ENCODE assay signal across 8 mouse cellular contexts in genomic region chr17:87351241-87352105, GRCm38 (mm10).
DNase-seq lines count a peak whose midpoint lies in the region; ATAC-seq lines count a peak whose summit lies in the region.

No protein-coding gene starts in this region.

- H3K9me3 ChIP-seq in midbrain, embryonic 14.5 days (ENCODE audit: control insufficient read depth, low read length) = no peaks in the 10 kb centered on the region
- H3K9me3 ChIP-seq in midbrain, embryonic 15.5 days = no peaks in the 10 kb centered on the region
- no peaks in the 10 kb centered on the region for H3K9me3 ChIP-seq in intestine, embryonic 14.5 days (ENCODE audit: control insufficient read depth, low read length)

- H3K36me3 ChIP-seq in midbrain, embryonic 14.5 days (ENCODE audit: control insufficient read depth, insufficient read depth, low read length) = no peaks in the 10 kb centered on the region
- H3K36me3 ChIP-seq in midbrain, embryonic 15.5 days (replicated peaks) = no peaks in the 10 kb centered on the region
- H3K36me3 ChIP-seq in intestine, embryonic 14.5 days (ENCODE audit: control insufficient read depth, insufficient read depth, low read length) = no peaks in the 10 kb centered on the region

- DNase-seq in midbrain, embryonic 14.5 days = peak; percentile 35
- DNase-seq in gastrocnemius, postnatal 36 days = peak; percentile 73 to 77
- DNase-seq in intestine, embryonic 14.5 days (ENCODE audit: low spot score) = peak; percentile 67
- DNase-seq in lung, postnatal 10 days = peak; percentile 61
- no peak for DNase-seq in left cerebral cortex, adult 8-10 months (ENCODE audit: low spot score in 2 of 2)
- no peak for DNase-seq in right cerebral cortex, postnatal 14 days
- DNase-seq in thymus, postnatal 4 days = no peak

- peaks cover 24% of the 10 kb centered on the region for H3K4me1 ChIP-seq in midbrain, embryonic 14.5 days (ENCODE audit: control insufficient read depth, insufficient read depth, low read length)
- H3K4me1 ChIP-seq in midbrain, embryonic 15.5 days = peaks cover 26% of the 10 kb centered on the region
- H3K4me1 ChIP-seq in intestine, embryonic 14.5 days (replicated peaks; ENCODE audit: control insufficient read depth, insufficient read depth, low read length) = peaks cover 39% of the 10 kb centered on the region

- no peak overlapping the region for H3K9ac ChIP-seq in midbrain, embryonic 14.5 days (replicated peaks; ENCODE audit: low read length)
- no peak overlapping the region for H3K9ac ChIP-seq in midbrain, embryonic 15.5 days
- no peak overlapping the region for H3K9ac ChIP-seq in intestine, embryonic 14.5 days (ENCODE audit: low read length)

- H3K27me3 ChIP-seq in midbrain, embryonic 14.5 days (ENCODE audit: control insufficient read depth, insufficient read depth, low read length) = no peaks in the 10 kb centered on the region
- H3K27me3 ChIP-seq in midbrain, embryonic 15.5 days (replicated peaks) = no peaks in the 10 kb centered on the region
- H3K27me3 ChIP-seq in intestine, embryonic 14.5 days (replicated peaks; ENCODE audit: control insufficient read depth, insufficient read depth, low read length) = no peaks in the 10 kb centered on the region

- no peak for ATAC-seq in midbrain, embryonic 14.5 days (ENCODE audit: low FRiP score, low TSS enrichment)
- no peak for ATAC-seq in midbrain, embryonic 15.5 days (replicated peaks)
- ATAC-seq in intestine, embryonic 14.5 days (replicated peaks; ENCODE audit: low FRiP score, low TSS enrichment, low read depth) = no peak; the same call in 1 of the 2 replicates

- no peak overlapping the region for H3K4me2 ChIP-seq in midbrain, embryonic 14.5 days (ENCODE audit: low read length)
- H3K4me2 ChIP-seq in midbrain, embryonic 15.5 days = no peak overlapping the region
- no peak overlapping the region for H3K4me2 ChIP-seq in intestine, embryonic 14.5 days (ENCODE audit: low read length)

- H3K4me3 ChIP-seq in midbrain, embryonic 14.5 days (replicated peaks; ENCODE audit: low read depth, low read length) = no peak overlapping the region
- no peak overlapping the region for H3K4me3 ChIP-seq in midbrain, embryonic 15.5 days
- no peak overlapping the region for H3K4me3 ChIP-seq in intestine, embryonic 14.5 days (ENCODE audit: low read depth, low read length)

- intact Hi-C loops in gastrocnemius, postnatal 36 days (cut with DNase I) = loop anchor here (2.0 kb wide), 1 partner anchor 25 kb away; no protein-coding TSS in a partner anchor

- H3K27ac ChIP-seq in midbrain, embryonic 14.5 days (replicated peaks; ENCODE audit: low read depth, low read length) = no peak overlapping the region
- no peak overlapping the region for H3K27ac ChIP-seq in midbrain, embryonic 15.5 days
- peak overlapping the region; percentile 75 for H3K27ac ChIP-seq in intestine, embryonic 14.5 days (ENCODE audit: low read depth)

- WGBS in midbrain, embryonic 14.5 days = 32% methylated on average over 20 of the region's 20 CpGs
- 27% methylated on average over 20 of the region's 20 CpGs for WGBS in midbrain, embryonic 15.5 days
- WGBS in intestine, embryonic 14.5 days = 28% methylated on average over 20 of the region's 20 CpGs

Comparison
In these comparisons a context has a peak if more than half of its experiments do, and no peak if none do; other contexts are left out.
1. DNase-seq: peak in midbrain, embryonic 14.5 days (single experiment), gastrocnemius, postnatal 36 days (2 of 2), intestine, embryonic 14.5 days (single experiment) and lung, postnatal 10 days (single experiment); none in left cerebral cortex, adult 8-10 months (0 of 2), right cerebral cortex, postnatal 14 days (single experiment) and thymus, postnatal 4 days (single experiment).